Mouse (Mus musculus) cerebellum, adult 2 months (tissue): Measurements from ENCODE around the gene Shisa5.

Source experiments
- CTCF ChIP-seq: fragments of 200-500 bp; IDR thresholded peaks from 2 replicates; pipeline ENCODE4 v1.5.1; 2011; ENCODE audit warnings: low read depth, mild to moderate bottlenecking, control low read depth, low read length, moderate library complexity, borderline replicate concordance; ENCODE audit not compliant: insufficient read depth
- POLR2A ChIP-seq: fragments of 200-500 bp; IDR thresholded peaks from 2 replicates; pipeline ENCODE4 v1.6.1; 2011; ENCODE audit warnings: low read length, control low read depth, borderline replicate concordance; ENCODE audit not compliant: insufficient read depth

DNA sequence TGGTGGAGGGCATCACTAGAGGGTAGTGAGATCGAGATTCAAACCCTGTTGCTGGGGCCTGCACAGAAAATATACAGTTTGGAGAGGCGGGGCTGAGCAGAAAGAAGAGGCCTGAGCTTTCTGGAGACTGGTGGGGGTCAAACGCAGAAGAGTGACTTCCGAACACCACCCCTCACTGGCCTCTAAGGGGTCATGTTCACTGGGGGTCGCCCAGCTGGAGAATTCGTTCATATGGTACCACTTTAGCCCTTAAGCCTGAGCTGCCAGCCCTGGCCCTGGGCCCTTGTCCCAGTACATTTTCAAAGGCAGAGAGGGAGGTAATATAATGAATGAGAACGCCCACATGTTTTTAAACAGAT, 47.9 kb upstream of the Shisa5 start:
- TF ChIP-seq CTCF (no peak), POLR2A (no peak)
